Mouse (Mus musculus) embryonic facial prominence, embryonic 13.5 days (tissue): Measurements from ENCODE around the gene Hist3h2ba. TPM values are rescaled to one million over a fixed set of nuclear protein-coding genes. Genes with fewer than 3 reads are reported as not detected.

Experiments used
- ATAC-seq: fragments of 200-750 bp; cut with Nextera tagmentation; 2 replicates; pipeline ENCODE4 v1.8.0; 2017; ENCODE audit warnings: low read depth; ENCODE audit not compliant: insufficient number of reproducible peaks, insufficient read depth, low FRiP score, low TSS enrichment
- H3K27ac ChIP-seq: fragments of 300-500 bp; sonication (generic); 2 replicates; pipeline ENCODE4 v1.5.1; 2015; ENCODE audit warnings: moderate library complexity, mild to moderate bottlenecking, inconsistent platforms
- H3K27me3 ChIP-seq: fragments of 300-500 bp; sonication (generic); 2 replicates; pipeline ENCODE4 v1.6.1; 2015; ENCODE audit warnings: mild to moderate bottlenecking, inconsistent platforms
- H3K36me3 ChIP-seq: fragments of 300-500 bp; sonication (generic); 2 replicates; pipeline ENCODE4 v1.6.1; 2015; ENCODE audit warnings: mild to moderate bottlenecking, inconsistent platforms
- H3K4me1 ChIP-seq: fragments of 300-500 bp; sonication (generic); 2 replicates; pipeline ENCODE4 v1.6.1; 2015; ENCODE audit warnings: inconsistent platforms
- H3K4me2 ChIP-seq: fragments of 300-500 bp; sonication (generic); 2 replicates; pipeline ENCODE4 v1.6.1; 2015; ENCODE audit warnings: moderate library complexity, mild to moderate bottlenecking, inconsistent platforms
- H3K4me3 ChIP-seq: fragments of 300-500 bp; sonication (generic); 2 replicates; pipeline ENCODE4 v1.5.1; 2015; ENCODE audit warnings: mild to moderate bottlenecking, inconsistent platforms
- H3K9ac ChIP-seq: fragments of 300-500 bp; sonication (generic); 2 replicates; pipeline ENCODE4 v1.6.1; 2015; ENCODE audit warnings: mild to moderate bottlenecking, inconsistent platforms
- H3K9me3 ChIP-seq: fragments of 300-500 bp; sonication (generic); 2 replicates; pipeline ENCODE4 v1.6.1; 2016; ENCODE audit warnings: inconsistent platforms
- WGBS: fragments of 180-500 bp; shearing (Covaris S2); methylation state at CpG from one replicate; pipeline ENCODE4 v1.1.7; 2015; ENCODE audit warnings: mixed read lengths; 5-methylcytosine and 5-hydroxymethylcytosine counted together
- polyA plus RNA-seq: library from polyadenylated mRNA; unstranded; fragments of >200 nt; fragmentation: Nextera tagmentation; extraction: Ambion mirVana; gene quantifications from 2 replicates; pipeline ENCODE4 v1.2.1, GENCODE M21; 2015

Hist3h2ba gene
- polyA plus RNA-seq, 1 experiment from 2014 or later = 46.9 TPM

DNA sequence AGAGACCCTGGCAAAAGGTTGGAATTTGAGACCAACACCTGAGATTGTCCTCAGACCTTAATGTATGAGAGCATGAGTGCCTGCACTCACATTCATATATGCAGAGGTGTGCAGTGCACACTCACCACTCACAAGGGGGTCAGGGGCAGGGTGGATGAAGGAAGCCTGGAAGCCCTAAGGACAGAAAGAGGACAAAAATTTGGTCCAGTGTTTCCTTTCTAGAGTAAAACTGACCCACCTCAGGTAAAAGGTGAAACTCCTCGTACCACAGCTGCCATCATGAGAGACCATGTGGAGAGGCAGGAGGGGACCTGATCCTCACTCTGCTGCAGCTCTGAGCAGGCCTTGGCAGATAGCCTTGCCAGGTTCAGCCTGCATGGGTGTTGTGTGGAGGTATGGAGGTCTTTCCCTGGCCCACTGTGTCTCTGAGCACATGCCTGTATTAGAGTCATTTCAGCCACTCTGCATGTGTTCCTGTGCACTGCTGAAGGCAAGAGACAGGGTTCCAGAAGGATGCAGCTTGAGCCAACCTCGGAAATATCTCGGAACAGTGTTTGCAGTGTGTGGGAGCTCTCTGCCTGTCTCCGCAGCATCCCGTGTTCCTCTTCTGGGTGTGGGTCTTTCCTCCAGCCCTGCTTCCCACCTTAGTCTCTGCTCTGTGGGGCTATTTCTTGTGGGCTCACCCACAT lies 8.7 kb downstream of the Hist3h2ba start:
- Histone ChIP-seq H3K9ac (peak overlapping the region; percentile 96), H3K27me3 (peaks cover 16% of the 10 kb centered on the region), H3K4me1 (peaks cover 40% of the 10 kb centered on the region), H3K4me2 (peak overlapping the region; percentile 94), H3K9me3 (no peaks in the 10 kb centered on the region), H3K36me3 (peaks cover 8% of the 10 kb centered on the region), H3K27ac (no peak overlapping the region), H3K4me3 (peak overlapping the region; percentile 84; the same call in 1 of the 2 replicates)
- 81% methylated on average over 5 of the region's 5 CpGs for WGBS
- no peak for ATAC-seq

DNA sequence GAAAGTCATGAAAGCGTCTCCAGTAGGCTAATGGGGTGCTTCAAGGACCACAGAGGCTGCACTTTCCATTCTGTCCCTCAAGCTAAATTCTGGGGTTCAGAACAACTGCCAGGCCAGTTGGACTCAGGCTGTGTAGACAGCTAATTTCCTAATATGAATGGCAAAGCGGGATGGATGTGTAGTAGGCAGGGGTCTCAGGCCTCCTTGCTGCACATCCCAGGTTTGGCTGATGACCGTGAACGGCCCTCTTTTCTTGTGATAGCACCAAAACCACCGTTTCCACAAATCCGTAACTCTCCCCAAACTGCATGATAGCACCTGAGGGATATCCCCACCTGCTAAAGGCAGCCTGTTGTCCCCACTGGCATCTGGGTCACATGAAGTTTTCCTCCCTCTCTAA lies 9.8 kb downstream of the Hist3h2ba start:
- no peak overlapping the region for H3K4me2 ChIP-seq
- no peak overlapping the region for H3K4me3 ChIP-seq
- peaks cover 28% of the 10 kb centered on the region for H3K27me3 ChIP-seq
- H3K9me3 ChIP-seq = no peaks in the 10 kb centered on the region
- no peak overlapping the region for H3K9ac ChIP-seq
- no peak for ATAC-seq
- peaks cover 36% of the 10 kb centered on the region for H3K4me1 ChIP-seq
- H3K27ac ChIP-seq = no peak overlapping the region
- H3K36me3 ChIP-seq = peaks cover 8% of the 10 kb centered on the region
- 90% methylated on average over 6 of the region's 6 CpGs for WGBS

DNA sequence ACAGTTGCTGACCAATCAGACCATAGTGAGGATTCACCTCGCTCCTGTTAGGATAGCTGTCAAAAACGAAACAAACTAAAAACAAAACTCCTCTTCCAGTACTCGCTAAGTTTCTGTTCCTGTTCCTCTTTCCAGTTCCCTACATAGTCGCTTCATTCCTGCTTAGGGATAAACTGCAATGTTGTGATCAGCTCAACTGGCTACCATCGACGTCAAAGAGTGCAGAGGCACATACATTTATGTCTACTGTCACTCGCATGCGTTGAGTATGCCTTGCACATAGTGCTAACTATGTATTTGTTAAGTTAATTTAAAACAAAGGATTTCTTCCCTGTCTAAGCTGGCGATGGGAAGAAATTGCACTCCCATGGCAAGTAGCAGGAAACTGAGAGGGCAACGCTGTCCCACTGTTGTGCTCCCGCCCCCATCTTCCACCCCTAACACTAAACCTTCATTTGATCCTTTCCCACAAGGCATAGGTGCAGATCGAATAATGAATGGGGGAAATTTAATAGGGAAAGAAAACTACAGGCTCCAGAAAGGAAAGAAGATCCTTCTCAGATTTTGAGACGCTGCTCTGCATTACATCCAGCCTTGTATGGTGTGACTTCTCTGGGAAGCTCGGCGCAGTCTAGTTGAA lies 10.6 kb downstream of the Hist3h2ba start:
- H3K9me3 ChIP-seq = no peaks in the 10 kb centered on the region
- H3K9ac ChIP-seq = peak overlapping the region; percentile 65
- peaks cover 34% of the 10 kb centered on the region for H3K27me3 ChIP-seq
- 30% methylated on average over 15 of the region's 15 CpGs for WGBS
- peak overlapping the region; percentile 84 for H3K4me2 ChIP-seq
- H3K4me1 ChIP-seq = peaks cover 34% of the 10 kb centered on the region
- peak overlapping the region; percentile 48 for H3K4me3 ChIP-seq
- H3K36me3 ChIP-seq = peaks cover 8% of the 10 kb centered on the region
- no peak for ATAC-seq
- no peak overlapping the region for H3K27ac ChIP-seq

DNA sequence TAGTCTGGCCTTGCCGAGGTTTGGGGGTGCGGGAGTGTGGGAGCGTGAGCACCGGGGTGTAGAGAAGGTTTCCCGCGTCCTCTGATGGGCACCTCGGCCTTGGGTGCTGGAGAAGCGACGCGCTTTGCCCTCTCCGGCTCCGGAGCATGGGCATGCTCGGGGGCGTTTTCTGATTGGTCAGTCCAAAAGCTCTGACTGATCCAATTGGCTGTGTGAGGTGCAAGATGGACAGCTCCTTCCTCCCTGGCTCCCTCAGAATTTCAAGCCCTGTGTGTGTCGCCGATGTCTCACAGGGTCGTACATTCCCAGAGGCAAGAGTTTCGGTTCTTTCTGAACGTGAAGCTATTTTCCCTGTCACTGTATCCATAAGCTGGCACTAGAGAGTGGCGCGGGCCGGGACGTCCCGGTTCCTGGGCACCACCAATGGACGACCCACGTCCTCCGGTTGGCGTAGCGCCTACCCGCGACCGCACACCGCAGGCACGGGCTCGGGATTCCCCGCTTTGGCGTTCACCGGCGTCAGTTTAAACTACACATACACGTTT lies 11.3 kb downstream of the Hist3h2ba start:
- no peak overlapping the region for H3K27ac ChIP-seq
- peak overlapping the region; percentile 48 for H3K4me3 ChIP-seq
- WGBS = 2% methylated on average over 40 of the region's 40 CpGs
- H3K9me3 ChIP-seq = no peaks in the 10 kb centered on the region
- peaks cover 8% of the 10 kb centered on the region for H3K36me3 ChIP-seq
- H3K9ac ChIP-seq = peak overlapping the region; percentile 65
- H3K4me1 ChIP-seq = peaks cover 34% of the 10 kb centered on the region
- 0 out of 2 replicates have a peak, but pooled peaks have one; percentile 45 for ATAC-seq
- H3K4me2 ChIP-seq = peak overlapping the region; percentile 84
- peaks cover 36% of the 10 kb centered on the region for H3K27me3 ChIP-seq

DNA sequence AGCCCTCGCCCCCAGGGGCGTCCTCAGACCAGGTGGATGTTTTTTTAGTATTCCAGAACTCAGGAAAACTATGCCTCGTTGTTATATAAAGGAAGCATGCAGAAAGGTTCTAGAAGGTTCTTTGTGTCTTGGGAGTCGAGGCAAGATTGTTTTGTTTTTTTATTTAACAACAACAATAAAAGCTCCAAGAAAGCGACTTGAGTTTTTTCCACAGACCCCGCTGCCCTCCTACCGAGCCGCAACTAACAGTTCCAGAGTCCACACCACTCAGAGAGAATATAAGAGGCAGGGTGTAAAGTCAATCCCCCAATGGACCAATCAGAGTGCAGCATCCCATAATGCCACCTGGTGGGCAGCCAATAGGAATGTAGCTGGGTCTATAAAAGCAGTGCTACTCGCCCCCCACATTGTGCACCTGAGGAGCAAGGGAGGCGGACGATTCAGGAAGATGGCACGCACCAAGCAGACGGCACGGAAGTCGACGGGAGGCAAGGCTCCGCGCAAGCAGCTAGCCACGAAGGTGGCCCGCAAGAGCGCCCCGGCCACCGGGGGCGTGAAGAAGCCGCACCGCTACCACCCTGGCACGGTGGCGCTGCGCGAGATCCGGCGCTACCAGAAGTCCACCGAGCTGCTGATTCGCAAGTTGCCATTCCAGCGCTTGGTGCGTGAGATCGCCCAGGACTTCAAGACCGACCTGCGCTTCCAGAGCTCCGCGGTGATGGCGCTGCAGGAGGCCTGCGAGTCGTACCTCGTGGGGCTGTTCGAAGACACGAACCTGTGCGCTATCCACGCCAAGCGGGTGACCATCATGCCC lies 12.9 kb downstream of the Hist3h2ba start:
- H3K27ac ChIP-seq = no peak overlapping the region
- H3K4me2 ChIP-seq = no peak overlapping the region
- 61% methylated on average over 50 of the region's 50 CpGs for WGBS
- H3K36me3 ChIP-seq = peaks cover 8% of the 10 kb centered on the region
- no peak overlapping the region for H3K4me3 ChIP-seq
- H3K4me1 ChIP-seq = peaks cover 27% of the 10 kb centered on the region
- no peak for ATAC-seq
- H3K27me3 ChIP-seq = peaks cover 36% of the 10 kb centered on the region
- no peak overlapping the region for H3K9ac ChIP-seq
- no peaks in the 10 kb centered on the region for H3K9me3 ChIP-seq

DNA sequence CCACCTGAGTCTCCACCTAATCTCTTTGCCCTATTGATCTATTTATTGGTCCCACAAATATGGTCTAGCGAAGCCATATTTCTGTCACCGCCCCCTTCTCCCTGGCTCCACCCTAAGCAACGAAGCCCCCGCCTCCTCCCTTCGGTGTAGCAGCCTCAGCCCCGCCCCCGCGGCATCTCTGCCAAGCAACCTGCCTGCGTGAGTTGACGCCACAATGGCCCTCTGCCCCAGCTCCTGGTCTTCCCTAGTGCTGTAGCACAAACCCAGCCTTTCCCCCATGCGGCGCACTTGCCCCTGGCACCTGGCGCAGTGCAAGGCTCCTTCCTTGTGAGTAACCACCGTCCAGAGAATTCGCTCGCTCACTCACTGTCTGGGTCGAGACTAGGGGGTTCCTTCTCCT lies 14.8 kb downstream of the Hist3h2ba start:
- H3K9ac ChIP-seq = no peak overlapping the region
- no peak overlapping the region for H3K4me2 ChIP-seq
- H3K27ac ChIP-seq = no peak overlapping the region
- H3K36me3 ChIP-seq = peaks cover 3% of the 10 kb centered on the region; the same call in 1 of the 2 replicates
- H3K9me3 ChIP-seq = no peaks in the 10 kb centered on the region
- no peak overlapping the region for H3K4me3 ChIP-seq
- H3K27me3 ChIP-seq = peaks cover 33% of the 10 kb centered on the region
- WGBS = 34% methylated on average over 17 of the region's 17 CpGs
- H3K4me1 ChIP-seq = peaks cover 13% of the 10 kb centered on the region
- ATAC-seq = no peak

DNA sequence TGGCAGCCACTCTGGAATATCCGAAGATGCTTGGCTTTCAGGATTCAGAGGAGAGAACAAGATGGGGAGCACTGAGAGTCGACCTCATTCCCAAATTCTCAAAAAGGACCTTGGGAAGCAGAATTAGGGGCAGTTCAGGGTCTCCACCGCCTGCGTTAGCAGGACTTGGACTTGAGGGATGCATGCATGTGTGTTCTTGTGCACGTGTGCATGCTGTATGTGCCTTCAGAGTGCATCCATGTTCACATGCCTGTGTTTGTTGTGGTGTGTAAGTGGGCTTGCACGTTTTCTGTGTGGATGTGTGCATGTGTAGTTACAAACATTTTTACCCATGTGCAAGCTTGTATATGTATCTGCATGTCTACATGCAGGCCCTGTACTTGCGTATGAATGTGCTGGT lies 15.5 kb downstream of the Hist3h2ba start:
- H3K9me3 ChIP-seq = no peaks in the 10 kb centered on the region
- H3K27me3 ChIP-seq = peaks cover 32% of the 10 kb centered on the region
- ATAC-seq = no peak
- peaks cover 3% of the 10 kb centered on the region; the same call in 1 of the 2 replicates for H3K36me3 ChIP-seq
- H3K4me2 ChIP-seq = no peak overlapping the region
- WGBS = 83% methylated on average over 7 of the region's 7 CpGs
- peaks cover 10% of the 10 kb centered on the region for H3K4me1 ChIP-seq
- H3K9ac ChIP-seq = no peak overlapping the region
- H3K27ac ChIP-seq = no peak overlapping the region
- H3K4me3 ChIP-seq = no peak overlapping the region

DNA sequence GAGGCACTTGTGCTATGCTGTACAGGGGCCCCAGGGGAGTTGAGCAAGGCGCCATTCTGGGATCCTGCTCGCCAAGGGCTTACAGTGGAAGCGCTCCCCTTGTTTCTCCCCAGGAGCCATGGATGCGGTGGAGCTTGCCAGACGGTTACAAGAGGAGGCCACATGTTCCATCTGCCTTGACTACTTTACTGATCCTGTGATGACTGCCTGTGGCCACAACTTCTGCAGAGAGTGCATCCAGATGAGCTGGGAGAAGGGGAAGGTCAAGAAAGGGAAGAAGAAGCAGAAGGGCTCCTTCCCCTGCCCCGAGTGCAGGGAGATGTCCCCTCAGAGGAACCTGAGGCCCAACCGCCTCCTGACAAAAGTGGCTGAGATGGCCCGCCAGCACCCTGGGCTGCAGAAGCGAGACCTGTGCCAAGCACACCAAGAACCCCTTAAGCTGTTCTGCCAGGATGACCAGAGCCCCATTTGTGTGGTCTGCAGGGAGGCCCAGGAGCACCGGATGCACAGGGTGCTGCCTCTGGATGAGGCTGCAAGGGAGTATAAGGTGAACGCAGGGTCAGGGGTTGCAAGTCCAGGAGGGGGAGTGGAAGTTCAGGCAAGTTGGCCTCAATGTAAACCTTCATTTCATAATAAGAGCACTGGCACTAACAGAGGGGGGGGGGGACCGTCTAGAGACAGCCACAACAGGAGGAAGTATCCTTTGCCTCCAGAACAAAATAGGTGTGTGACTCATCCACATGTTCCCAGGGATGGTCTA lies 16.5 kb downstream of the Hist3h2ba start:
- Histone ChIP-seq H3K27ac (no peak overlapping the region), H3K36me3 (peaks cover 10% of the 10 kb centered on the region), H3K4me2 (no peak overlapping the region), H3K9me3 (no peaks in the 10 kb centered on the region), H3K4me1 (0 out of 2 replicates have a peak, but pooled peaks cover 4% of the 10 kb centered on the region), H3K27me3 (peaks cover 32% of the 10 kb centered on the region), H3K9ac (0 out of 2 replicates have a peak overlapping the region, but pooled peaks have one; percentile 27), H3K4me3 (no peak overlapping the region)
- WGBS = 44% methylated on average over 12 of the region's 12 CpGs
- no peak for ATAC-seq

DNA sequence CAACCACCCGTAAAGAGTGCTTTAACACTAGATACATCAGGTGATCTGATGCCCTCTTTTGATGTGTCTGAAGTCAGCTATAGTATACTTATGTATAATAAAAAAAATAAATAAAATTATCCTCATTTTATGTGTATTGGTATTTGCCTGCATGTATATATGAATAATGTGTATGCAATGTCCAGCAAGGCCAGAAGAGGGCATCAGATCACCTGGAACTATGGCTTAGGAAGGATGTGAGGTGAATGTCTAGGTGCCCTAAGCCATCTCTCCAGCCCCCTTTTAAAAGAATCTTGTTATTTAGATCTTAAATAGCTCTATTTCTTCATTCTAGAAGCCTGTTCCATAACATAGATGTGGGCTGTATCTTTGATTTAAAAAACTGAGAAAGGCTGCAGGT lies 18.6 kb downstream of the Hist3h2ba start:
- Histone ChIP-seq H3K27ac (no peak overlapping the region), H3K36me3 (peaks cover 20% of the 10 kb centered on the region), H3K27me3 (peaks cover 20% of the 10 kb centered on the region), H3K4me3 (no peak overlapping the region), H3K9ac (no peak overlapping the region), H3K4me2 (no peak overlapping the region), H3K9me3 (no peaks in the 10 kb centered on the region), H3K4me1 (0 out of 2 replicates have a peak, but pooled peaks cover 4% of the 10 kb centered on the region)
- no peak for ATAC-seq
- WGBS = 92% methylated on average over 1 of the region's 1 CpGs

DNA sequence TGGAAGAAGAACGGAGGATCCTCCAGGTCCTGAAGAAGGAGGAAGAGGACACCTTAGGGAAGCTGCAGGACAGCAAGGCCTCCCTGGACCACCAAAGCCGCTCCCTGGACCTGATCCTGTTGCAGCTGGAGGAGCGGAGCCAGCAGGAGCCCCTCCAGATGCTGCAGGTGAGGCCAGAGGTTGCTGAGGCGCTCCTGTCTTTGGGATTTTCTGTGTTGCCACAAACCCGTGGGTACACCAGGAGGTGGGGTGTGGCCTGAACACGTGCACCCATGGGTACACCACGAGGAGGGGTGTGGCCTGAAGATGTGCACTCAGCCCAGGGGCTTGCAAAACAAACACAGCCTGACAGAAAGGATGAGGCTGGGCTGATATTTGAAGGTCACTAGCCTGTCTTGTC lies 19.8 kb downstream of the Hist3h2ba start:
- Histone ChIP-seq H3K4me1 (0 out of 2 replicates have a peak, but pooled peaks cover under 1% of the 10 kb centered on the region), H3K4me2 (no peak overlapping the region), H3K27me3 (peaks cover 8% of the 10 kb centered on the region), H3K36me3 (peaks cover 24% of the 10 kb centered on the region), H3K9ac (no peak overlapping the region), H3K4me3 (no peak overlapping the region), H3K9me3 (no peaks in the 10 kb centered on the region), H3K27ac (no peak overlapping the region)
- WGBS = 83% methylated on average over 7 of the region's 7 CpGs
- ATAC-seq = no peak

DNA sequence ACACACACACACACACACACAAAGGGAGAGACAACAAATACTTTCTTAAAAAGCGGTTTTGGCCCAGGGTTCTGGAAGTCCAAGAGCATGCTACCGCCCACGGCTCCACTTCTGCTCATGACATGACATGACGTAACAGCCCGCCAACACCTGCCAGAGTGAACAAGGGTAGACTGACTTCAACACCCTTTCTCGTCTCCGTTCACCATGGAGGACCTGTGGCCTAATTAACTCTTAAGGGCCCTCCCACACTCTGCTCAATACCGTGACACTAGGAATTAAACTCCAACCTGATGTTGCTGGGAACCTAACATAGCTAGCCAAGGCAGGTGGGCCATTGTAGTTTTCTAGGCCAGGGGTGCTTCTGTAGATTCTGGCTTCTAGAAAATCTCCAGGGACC lies 20.3 kb downstream of the Hist3h2ba start:
- no peak for ATAC-seq
- H3K36me3 ChIP-seq = peaks cover 26% of the 10 kb centered on the region
- 87% methylated on average over 8 of the region's 8 CpGs for WGBS

More for the DNA sequence above, 20.3 kb downstream of the Hist3h2ba start:
- Histone ChIP-seq H3K9ac (no peak overlapping the region), H3K9me3 (no peaks in the 10 kb centered on the region), H3K27ac (no peak overlapping the region), H3K4me1 (no peaks in the 10 kb centered on the region), H3K27me3 (peaks cover 3% of the 10 kb centered on the region), H3K4me2 (no peak overlapping the region), H3K4me3 (no peak overlapping the region)
